Mouse (Mus musculus) liver, embryonic 18 days (tissue): ENCODE measurements around the gene Coro7. TPM values are rescaled to one million over a fixed set of nuclear protein-coding genes. Genes with fewer than 3 reads are reported as not detected.

Experiments
- polyA plus RNA-seq: library from polyadenylated mRNA; depleted of rRNA; stranded (reverse); fragments of >200 nt; gene quantifications from 2 replicates; pipeline ENCODE4 v1.2.3, GENCODE M21; 2012; rRNA removed

The Coro7 gene
- 14.0 and 17.4 TPM in 2 replicates for polyA plus RNA-seq

DNA sequence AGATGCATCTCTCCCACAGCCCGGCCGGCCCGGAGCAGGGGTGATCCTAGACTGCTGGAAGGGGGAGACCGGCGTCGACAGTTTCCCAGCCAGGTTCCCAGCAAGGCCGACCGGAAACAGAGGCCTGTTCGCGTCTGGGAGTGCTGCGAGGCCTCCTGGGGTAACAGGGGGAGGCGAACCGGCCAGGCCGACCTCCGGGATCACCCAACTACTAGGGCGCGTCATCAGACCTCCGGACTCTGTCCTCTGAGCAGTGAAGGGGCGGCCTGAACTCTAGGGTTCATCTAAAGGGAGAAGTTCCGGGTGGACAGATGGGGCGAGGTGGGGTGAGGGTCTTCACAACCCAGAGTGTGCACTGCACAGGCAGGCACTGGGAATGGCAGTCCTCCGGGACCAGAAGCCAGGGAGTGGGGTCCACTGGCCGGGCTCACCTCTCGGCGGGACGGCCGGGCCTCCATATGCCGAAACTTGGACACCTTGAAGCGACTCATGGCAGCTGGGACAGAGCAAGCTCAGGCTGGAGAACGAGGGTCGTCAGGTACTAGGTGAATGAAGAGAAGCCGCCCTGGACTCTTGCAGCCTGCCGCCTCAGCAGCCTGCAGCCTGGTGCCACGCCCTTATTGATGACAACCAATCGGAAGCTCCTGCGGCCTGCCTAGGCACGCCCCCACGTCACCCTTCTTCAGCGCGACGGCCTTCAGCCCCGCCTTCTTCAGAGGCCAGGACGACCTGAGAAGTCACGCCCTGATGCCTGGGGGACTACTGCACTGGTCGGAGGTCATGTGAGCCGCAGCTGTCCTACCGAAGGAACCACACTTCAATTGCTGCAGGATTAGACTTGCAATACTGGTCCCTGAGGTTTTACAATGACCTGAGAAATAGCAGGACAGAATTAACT is at the start of gene Coro7:
Coro7 (minus strand) TSS at position 657 of the 898 bp plus-strand sequence.

DNA sequence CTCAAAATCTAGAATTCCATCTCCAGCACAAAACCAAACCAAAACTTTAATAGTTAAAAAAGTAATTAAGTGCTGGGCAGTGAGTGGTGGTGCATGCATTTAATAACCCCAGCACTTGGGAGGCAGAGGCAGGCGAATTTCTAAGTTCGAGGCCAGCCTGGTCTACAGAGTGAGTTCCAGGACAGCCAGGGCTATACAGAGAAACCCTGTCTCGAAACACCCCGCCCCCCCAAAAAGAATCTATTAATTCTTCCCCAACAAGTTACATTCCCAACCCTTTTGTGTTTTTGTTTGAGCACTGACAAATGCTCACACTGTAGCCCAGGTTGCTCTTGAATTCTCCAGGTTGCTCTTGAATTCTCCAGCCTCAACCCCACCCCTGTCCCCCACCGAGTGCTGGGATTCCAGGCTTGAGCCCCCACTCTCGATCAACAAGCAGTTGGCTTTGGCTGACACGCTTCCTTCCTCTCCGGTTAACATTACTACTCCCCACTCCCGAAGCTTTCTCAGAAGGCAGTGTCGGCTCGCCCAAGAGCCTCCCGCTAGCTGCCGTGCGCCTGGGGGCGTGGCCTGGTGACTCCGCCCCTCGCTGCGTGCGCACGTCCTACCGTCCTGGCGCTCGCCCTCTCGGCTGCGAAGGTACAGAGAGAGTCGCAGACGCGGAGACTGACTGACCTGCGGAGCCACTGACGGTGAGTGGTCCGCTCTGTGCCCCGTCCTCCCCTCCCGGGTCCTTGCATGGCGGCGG is 46.4 kb upstream of the Coro7 start, which contains the start of gene Hmox2:
Hmox2 (plus strand) TSS at position 582 of the 748 bp plus-strand sequence.

DNA sequence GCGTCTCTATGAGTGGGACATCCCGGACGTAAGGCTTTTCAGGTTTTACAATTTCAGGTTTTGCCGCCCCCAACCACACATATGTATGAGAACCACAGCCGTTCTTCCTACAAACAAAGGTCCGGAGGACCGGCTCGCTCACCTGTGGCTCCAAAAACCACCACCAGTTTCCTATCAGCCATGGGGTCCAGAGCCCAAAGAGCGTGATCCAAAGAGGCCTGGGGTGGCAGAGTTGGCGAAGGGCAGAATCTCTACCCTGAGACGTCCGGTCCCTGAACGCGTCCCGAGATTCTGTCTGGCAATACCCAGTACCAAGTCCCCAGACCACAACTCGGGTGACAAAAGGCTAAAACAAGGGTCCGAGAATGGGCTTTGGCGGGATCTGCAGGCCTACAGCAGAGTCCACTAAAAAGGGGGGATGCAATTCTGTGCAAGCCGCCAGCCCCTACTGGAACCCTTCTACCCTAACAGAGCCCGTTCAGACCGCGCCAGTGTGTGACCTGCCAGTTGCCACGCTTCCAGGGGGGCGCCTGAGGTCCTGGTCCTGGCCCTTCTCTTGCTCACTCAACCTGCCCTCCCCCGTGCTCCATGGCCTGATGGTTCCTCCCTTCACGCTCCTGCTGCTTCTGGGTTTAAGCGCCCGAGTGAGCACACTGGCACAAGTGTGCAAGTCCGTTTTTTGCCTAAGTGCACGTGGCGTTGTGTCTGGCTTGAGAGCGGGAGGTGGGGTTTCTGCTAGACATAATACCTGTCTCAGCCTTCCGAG is 39.4 kb upstream of the Coro7 start, which contains the start of gene Nmral1:
Nmral1 (minus strand) TSS at position 604 of the 766 bp plus-strand sequence.

DNA sequence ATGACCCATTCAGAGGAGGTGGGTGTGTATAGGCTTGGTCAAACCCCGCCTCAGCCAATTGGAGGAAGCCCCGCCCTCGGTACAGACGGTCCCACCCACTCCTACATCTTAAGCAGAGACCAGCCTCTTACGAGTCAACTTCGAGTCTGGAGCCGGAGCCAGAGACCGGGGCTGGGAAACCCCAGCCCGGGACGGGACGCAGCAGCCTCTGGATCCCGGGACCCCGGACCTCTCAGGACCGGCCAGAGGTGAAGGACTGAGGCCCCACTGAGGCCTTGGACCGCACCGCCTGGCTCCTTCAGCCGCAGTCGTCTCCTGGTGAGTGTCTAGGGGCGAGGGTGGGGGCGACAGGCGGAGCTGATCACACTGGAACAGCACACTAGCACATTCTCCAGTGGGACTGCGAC is 39.7 kb downstream of the Coro7 start, which contains the start of the genes Vasn and Dnaja3:
Vasn (plus strand) TSS at position 111 of the 407 bp plus-strand sequence.
Dnaja3 (plus strand) TSS at position 159 of the 407 bp plus-strand sequence.

DNA sequence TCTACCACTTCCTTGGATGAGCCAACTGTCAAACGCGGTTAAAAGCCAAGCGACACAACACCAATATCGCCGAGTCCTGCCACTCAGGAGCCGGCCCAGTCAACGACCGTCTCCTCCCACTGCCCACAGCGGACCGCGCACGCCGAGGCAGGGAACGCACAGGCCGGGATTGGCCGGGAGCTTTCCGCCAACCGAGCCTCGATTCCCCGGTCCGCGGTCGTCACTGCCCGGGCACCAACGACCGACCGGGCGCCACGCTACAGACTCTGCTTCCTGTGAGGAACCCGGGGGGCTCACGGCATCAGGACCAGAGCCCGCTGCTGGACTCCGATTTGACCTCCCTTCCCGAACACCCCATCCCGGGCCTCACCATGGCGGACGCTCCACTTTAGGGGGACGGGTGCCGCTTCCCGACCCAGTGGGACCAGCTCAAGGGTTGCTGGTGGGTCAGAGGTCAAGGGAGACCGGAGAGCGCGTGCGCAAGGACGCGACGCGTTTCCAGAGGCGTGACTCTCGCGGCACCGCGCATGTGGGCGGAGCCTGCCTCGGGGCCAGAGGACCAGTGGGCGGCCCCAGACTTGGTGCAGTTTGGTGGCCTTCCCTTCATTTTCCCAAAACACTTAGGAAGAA is 55.0 kb downstream of the Coro7 start, which contains the start of gene Pam16:
Pam16 (minus strand) TSS at position 508 of the 630 bp plus-strand sequence.

DNA sequence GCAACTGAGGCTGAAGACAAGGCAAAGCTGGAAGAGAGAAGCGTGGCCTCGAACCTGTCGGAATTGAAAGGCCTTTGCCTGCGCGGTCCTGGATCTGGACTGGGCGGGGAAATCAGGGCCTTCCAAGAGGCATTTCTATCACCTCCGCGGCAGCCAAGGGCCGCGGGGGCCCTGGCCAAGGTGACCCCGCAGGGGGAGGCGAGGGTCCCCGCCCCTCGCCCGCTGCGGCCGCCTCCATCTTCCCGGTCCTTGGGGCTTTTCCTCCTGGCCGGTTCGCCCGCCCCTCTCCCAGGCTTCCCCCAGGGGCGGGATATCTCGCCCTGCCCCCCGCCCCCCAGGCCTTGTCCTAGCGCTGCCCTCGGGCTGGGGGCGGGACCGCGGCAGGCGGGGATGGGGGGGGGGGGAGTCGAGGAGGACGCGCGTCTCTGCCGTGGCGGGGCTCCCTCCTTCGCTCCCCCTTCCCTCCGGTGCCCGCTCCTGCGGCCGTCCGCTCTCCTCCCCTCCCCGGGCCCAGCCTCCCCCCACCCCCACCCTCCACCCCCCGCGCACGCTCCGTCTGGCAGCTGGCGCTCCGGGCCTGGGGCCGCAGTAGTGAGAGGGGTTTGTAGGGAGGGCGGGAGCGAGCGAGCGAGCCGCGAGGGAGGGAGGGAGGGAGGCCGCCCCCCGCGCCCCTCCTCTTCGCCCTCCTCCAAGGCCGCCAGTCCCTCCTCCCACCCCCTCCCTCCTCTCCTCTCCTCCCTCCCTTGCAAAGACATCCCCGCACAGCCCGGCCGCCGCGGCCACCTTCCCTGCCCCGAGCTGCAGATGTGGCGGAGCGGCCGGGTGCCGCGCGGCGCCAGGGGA is 85.4 kb downstream of the Coro7 start, which contains the start of gene Glis2:
Glis2 (plus strand) TSS at position 743 of the 843 bp plus-strand sequence.

Other genes with a start within 250 kb of the Coro7 start
- 0.95 and 1.4 TPM in 2 replicates for gene Srl, start 138.0 kb downstream of the Coro7 start, polyA plus RNA-seq
- 4.6 and 5.9 TPM in 2 replicates for gene Tfap4, start 119.9 kb downstream of the Coro7 start, polyA plus RNA-seq
- gene Glis2, start 85.1 kb downstream of the Coro7 start, polyA plus RNA-seq: 2.6 and 3.2 TPM in 2 replicates
- 45.0 and 46.2 TPM in 2 replicates for gene Pam16, start 54.8 kb downstream of the Coro7 start, polyA plus RNA-seq
- gene Vasn, start 39.8 kb downstream of the Coro7 start, polyA plus RNA-seq: 3.3 and 3.4 TPM in 2 replicates
- gene Dnaja3, start 39.8 kb downstream of the Coro7 start, polyA plus RNA-seq: 27.3 and 29.4 TPM in 2 replicates
- gene Nmral1, start 39.6 kb upstream of the Coro7 start, polyA plus RNA-seq: 24.5 and 25.0 TPM in 2 replicates
- gene Hmox2, start 46.6 kb upstream of the Coro7 start, polyA plus RNA-seq: 35.6 and 37.3 TPM in 2 replicates
- 37.2 and 40.6 TPM in 2 replicates for gene Cdip1, start 110.5 kb upstream of the Coro7 start, polyA plus RNA-seq
- not detected in 2 replicates for gene 4930562C15Rik, start 155.6 kb upstream of the Coro7 start, polyA plus RNA-seq
- gene Ubald1, start 200.5 kb upstream of the Coro7 start, polyA plus RNA-seq: 7.5 and 7.9 TPM in 2 replicates
- gene Mgrn1, start 206.5 kb upstream of the Coro7 start, polyA plus RNA-seq: 28.5 and 32.0 TPM in 2 replicates